Mouse (Mus musculus) ovary, postnatal 14 days (tissue): ENCODE data around the gene Nfatc3.

Experiments used
- DNase-seq: peaks from one replicate; pipeline ENCODE4 v3.0.0; 2022; ENCODE audit warnings: low spot score

Nfatc3 gene

GRCm38 (mm10) chr8:106127882-106128410, 69.3 kb downstream of the Nfatc3 start:
- DNase-seq, result no peak

- no peak for DNase-seq
Observed at GRCm38 (mm10) chr8:106129232-106129930, 70.7 kb downstream of the Nfatc3 start.

GRCm38 (mm10) chr8:106129997-106130396, 71.4 kb downstream of the Nfatc3 start:
- DNase-seq, result no peak

- no peak for DNase-seq
Observed at GRCm38 (mm10) chr8:106130505-106130904, 71.9 kb downstream of the Nfatc3 start.

- no peak for DNase-seq
Observed at GRCm38 (mm10) chr8:106131021-106131420, 72.4 kb downstream of the Nfatc3 start.

- DNase-seq, result no peak
Observed at GRCm38 (mm10) chr8:106131488-106132222, 73.0 kb downstream of the Nfatc3 start.

GRCm38 (mm10) chr8:106132356-106132755, 73.7 kb downstream of the Nfatc3 start:
- DNase-seq, result no peak

GRCm38 (mm10) chr8:106133526-106133925, 74.9 kb downstream of the Nfatc3 start:
- no peak for DNase-seq

- DNase-seq, result no peak
Observed at GRCm38 (mm10) chr8:106133946-106134345, 75.3 kb downstream of the Nfatc3 start.

- no peak for DNase-seq
Observed at GRCm38 (mm10) chr8:106134751-106135571, 76.3 kb downstream of the Nfatc3 start.

GRCm38 (mm10) chr8:106135672-106136071, 77.0 kb downstream of the Nfatc3 start:
- no peak for DNase-seq

- no peak for DNase-seq
Observed at GRCm38 (mm10) chr8:106136156-106137130, 77.8 kb downstream of the Nfatc3 start, which contains the start of gene Esrp2. TSS of gene Esrp2 (minus strand) at chr8:106136974.

GRCm38 (mm10) chr8:106137218-106137905, 78.7 kb downstream of the Nfatc3 start:
- DNase-seq, result no peak

- no peak for DNase-seq
Observed at GRCm38 (mm10) chr8:106137906-106138477, 79.4 kb downstream of the Nfatc3 start.

- no peak for DNase-seq
Observed at GRCm38 (mm10) chr8:106138616-106139015, 80.0 kb downstream of the Nfatc3 start.

- DNase-seq, result no peak
Observed at GRCm38 (mm10) chr8:106140191-106140590, 81.6 kb downstream of the Nfatc3 start.

- DNase-seq, result peak; percentile 82
Observed at GRCm38 (mm10) chr8:106140769-106141168, 82.1 kb downstream of the Nfatc3 start.

GRCm38 (mm10) chr8:106145331-106145730, 86.7 kb downstream of the Nfatc3 start:
- DNase-seq, result no peak

GRCm38 (mm10) chr8:106146014-106146413, 87.4 kb downstream of the Nfatc3 start:
- DNase-seq, result no peak
